Mouse (Mus musculus): ENCODE results near the gene Rbfox3.

DNA sequence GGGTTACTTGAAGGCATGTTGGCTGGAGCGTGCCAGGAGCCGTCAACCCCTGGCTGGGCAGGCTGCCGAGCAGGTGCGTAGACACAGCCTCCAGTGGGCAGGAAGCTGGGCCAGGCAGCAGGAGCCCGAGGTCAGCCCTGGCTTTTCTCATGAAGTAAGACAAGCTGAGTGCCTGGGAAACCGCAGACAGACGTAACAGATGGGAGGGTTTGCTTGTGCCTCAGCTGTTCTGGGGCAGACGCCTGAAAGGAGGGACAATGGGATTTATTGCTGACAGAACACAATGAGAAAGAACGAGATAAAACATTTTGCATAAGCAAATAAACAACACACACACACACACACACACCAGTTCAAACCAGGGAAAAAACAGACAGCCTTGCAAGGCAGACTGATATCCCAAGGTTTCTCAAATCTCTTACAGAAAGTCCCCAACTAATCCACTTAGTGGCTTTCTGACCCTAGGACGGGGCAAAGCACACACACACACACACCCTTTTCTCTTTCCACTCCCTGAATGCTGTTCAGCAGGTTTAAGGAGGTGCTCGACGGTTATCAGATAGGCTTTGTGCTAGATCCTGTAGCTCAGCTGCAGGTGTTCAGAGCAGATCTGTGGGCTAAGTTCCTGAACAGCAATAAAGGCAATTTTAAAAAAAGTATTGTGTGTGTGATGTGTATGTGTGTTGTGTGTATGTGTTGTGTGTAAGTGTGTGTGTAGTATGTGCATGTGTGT is 441.0 kb downstream of the Rbfox3 start:
- TF ChIP-seq POLR2A (IDR thresholded peaks at IDR 0.05; ENCODE audit: insufficient read length, low read depth) (no peak), E2F4 (IDR thresholded peaks at IDR 0.05; ENCODE audit: insufficient read depth) (no peak), CEBPB (IDR thresholded peaks at IDR 0.05; ENCODE audit: insufficient read depth, poor library complexity, severe bottlenecking) (no peak), MAX (IDR thresholded peaks at IDR 0.05; ENCODE audit: low read depth) (no peak), POLR2AphosphoS2 (IDR thresholded peaks at IDR 0.05; ENCODE audit: insufficient read length, low read depth) (no peak), TCF3 (IDR thresholded peaks at IDR 0.05; ENCODE audit: insufficient read length, low read depth) (peak; percentile 60), MYOD1 (IDR thresholded peaks at IDR 0.05; ENCODE audit: control insufficient read depth in 1 of 3, insufficient read length in 2 of 3, low read depth in 2 of 3) (peak; percentile 73 to 90 (median 88)), SRF (IDR thresholded peaks at IDR 0.05; ENCODE audit: control insufficient read depth, insufficient read length, low read depth) (no peak), MYOG (IDR thresholded peaks at IDR 0.05; ENCODE audit: control insufficient read depth in 1 of 3, insufficient read depth in 1 of 3, insufficient read length in 2 of 3, low read depth in 2 of 3) (peak; percentile 87 to 97 (median 94)), REST (IDR thresholded peaks at IDR 0.05; ENCODE audit: insufficient read depth, insufficient read length) (no peak)

Measured in myocyte (in vitro differentiated cells).